Mouse (Mus musculus): Measurements from ENCODE around the gene Gm20388. TPM values are rescaled to one million over a fixed set of nuclear protein-coding genes. Genes with fewer than 3 reads are reported as not detected.
A peak's percentile ranks its signal among the peaks of the same experiment; 100 is the strongest.

The Gm20388 gene
- polyA plus RNA-seq, 1 experiment from 2014 or later, result not detected

DNA sequence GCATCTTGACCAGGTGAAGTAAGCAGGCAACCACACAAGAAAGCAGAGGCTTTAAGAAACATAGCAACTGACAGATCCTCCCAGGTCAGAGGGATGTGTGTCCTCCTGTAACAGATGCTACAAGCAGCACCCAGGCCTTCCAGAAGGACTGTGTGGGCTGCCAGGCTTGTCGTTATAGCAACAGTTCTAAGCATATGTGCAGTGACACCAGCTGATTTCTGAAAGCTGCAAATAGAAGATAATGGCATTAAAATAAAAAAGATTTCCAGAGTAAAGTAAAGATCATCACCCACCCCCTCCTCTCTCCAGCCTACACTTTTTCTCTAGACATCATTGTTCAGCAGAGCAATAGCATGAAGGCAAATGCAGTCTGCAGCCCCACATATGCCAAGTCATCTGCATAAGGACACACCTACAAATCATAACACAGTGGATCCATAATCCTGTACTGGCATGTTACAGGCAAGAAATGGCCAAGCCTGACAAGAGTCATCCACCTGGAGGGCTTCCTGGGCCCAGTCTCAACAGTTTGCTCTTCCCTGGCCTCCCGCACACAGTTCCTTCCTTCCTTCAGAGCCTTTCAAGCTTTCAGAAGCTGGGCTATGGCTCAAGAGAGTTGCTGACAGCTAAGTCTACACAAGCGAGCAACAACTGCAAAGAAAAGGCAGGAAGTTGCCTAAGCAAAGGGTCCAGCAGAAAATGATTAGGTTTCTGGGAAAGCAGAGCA lies 3021.4 kb downstream of the Gm20388 start:
- ATAC-seq (ENCODE audit: insufficient number of reproducible peaks, insufficient read depth, low FRiP score, low TSS enrichment), result no peak
- H3K4me2 ChIP-seq (replicated peaks), result no peak overlapping the region
- no peaks in the 10 kb centered on the region for H3K9me3 ChIP-seq
- H3K9ac ChIP-seq, result no peak overlapping the region; the same call in 1 of the 2 replicates
- H3K27me3 ChIP-seq, result no peaks in the 10 kb centered on the region
- WGBS, result 69% methylated on average over 3 of the region's 3 CpGs
- H3K4me3 ChIP-seq, result no peak overlapping the region
- peaks cover 16% of the 10 kb centered on the region; the same call in 1 of the 2 replicates for H3K4me1 ChIP-seq
- no peaks in the 10 kb centered on the region for H3K36me3 ChIP-seq
- no peak overlapping the region for H3K27ac ChIP-seq

- Histone ChIP-seq H3K36me3 (no peaks in the 10 kb centered on the region), H3K27me3 (no peaks in the 10 kb centered on the region), H3K9ac (no peak overlapping the region), H3K9me3 (no peaks in the 10 kb centered on the region), H3K4me2 (replicated peaks) (no peak overlapping the region), H3K27ac (no peak overlapping the region), H3K4me3 (no peak overlapping the region), H3K4me1 (peaks cover 19% of the 10 kb centered on the region)
- no peak for ATAC-seq (ENCODE audit: insufficient number of reproducible peaks, insufficient read depth, low FRiP score, low TSS enrichment)
- 90% methylated on average over 2 of the region's 2 CpGs for WGBS
These were observed 3021.9 kb downstream of the Gm20388 start for GRCm38 (mm10) chr8:122932561-122932959.

DNA sequence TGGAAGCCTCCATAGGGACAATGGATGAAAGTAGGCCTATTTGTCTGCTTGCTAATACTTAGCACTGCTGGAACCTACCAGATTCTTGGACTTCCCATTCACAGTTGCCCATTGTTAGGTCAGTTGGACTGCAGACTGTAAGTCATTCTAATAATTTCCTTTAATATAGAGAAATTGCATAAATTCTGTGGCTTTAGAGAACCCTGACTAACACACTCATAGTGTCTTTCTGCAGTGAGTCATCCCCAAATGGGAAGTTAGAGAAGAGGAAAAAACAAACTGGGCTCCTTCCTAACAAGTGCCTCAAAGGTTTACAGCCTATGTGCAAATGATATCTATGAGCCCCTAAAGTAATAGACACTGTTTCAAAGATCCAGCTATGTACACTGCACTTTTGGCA lies 3023.3 kb downstream of the Gm20388 start:
- no peaks in the 10 kb centered on the region for H3K27me3 ChIP-seq
- no peaks in the 10 kb centered on the region for H3K36me3 ChIP-seq
- ATAC-seq (ENCODE audit: insufficient number of reproducible peaks, insufficient read depth, low FRiP score, low TSS enrichment), result no peak
- H3K27ac ChIP-seq, result no peak overlapping the region
- no peak overlapping the region for H3K9ac ChIP-seq
- H3K9me3 ChIP-seq, result no peaks in the 10 kb centered on the region
- peaks cover 32% of the 10 kb centered on the region for H3K4me1 ChIP-seq
- H3K4me2 ChIP-seq (replicated peaks), result no peak overlapping the region
- no peak overlapping the region for H3K4me3 ChIP-seq

- Histone ChIP-seq H3K36me3 (no peaks in the 10 kb centered on the region), H3K4me2 (replicated peaks) (no peak overlapping the region), H3K4me1 (peaks cover 30% of the 10 kb centered on the region), H3K9me3 (no peaks in the 10 kb centered on the region), H3K27ac (no peak overlapping the region), H3K9ac (no peak overlapping the region), H3K27me3 (no peaks in the 10 kb centered on the region), H3K4me3 (no peak overlapping the region)
- WGBS, result 78% methylated on average over 1 of the region's 1 CpGs
- ATAC-seq (ENCODE audit: insufficient number of reproducible peaks, insufficient read depth, low FRiP score, low TSS enrichment), result no peak
These were observed 3024.5 kb downstream of the Gm20388 start for GRCm38 (mm10) chr8:122935118-122935517.

- peaks cover 27% of the 10 kb centered on the region for H3K4me1 ChIP-seq
- no peaks in the 10 kb centered on the region for H3K9me3 ChIP-seq
- no peaks in the 10 kb centered on the region for H3K27me3 ChIP-seq
- ATAC-seq (ENCODE audit: insufficient number of reproducible peaks, insufficient read depth, low FRiP score, low TSS enrichment), result no peak
- no peak overlapping the region for H3K27ac ChIP-seq
- H3K36me3 ChIP-seq, result no peaks in the 10 kb centered on the region
- no peak overlapping the region for H3K4me3 ChIP-seq
- no peak overlapping the region for H3K4me2 ChIP-seq (replicated peaks)
- H3K9ac ChIP-seq, result no peak overlapping the region
- WGBS, result 90% methylated on average over 3 of the region's 3 CpGs
These were observed 3025.3 kb downstream of the Gm20388 start for GRCm38 (mm10) chr8:122935912-122936311.

DNA sequence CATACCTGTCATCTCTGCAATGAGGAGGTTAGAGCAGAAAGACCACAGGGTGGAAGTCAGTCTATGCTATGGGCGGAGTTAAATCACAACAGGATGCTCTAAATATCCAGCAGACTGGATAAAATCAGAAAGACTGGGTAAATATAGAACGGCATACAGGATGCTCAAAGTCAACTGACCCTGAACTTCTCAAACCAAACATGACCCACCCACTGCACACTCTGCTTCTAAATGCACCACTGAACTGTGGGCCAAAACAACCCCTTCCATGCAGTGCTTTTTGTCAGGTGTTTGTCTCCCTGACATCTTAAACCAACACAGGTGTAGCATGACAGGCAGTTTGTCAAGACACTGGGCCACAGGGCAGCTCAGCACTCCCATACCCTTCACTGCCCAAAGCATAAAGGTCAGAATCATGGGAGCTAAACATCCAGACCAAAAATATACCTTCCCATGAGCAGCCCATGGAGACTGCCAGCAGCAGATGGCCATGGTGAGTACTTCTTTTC lies 3027.0 kb downstream of the Gm20388 start:
- no peak for ATAC-seq (ENCODE audit: insufficient number of reproducible peaks, insufficient read depth, low FRiP score, low TSS enrichment)
- Histone ChIP-seq H3K27me3 (no peaks in the 10 kb centered on the region), H3K4me3 (no peak overlapping the region), H3K4me1 (peaks cover 18% of the 10 kb centered on the region), H3K4me2 (replicated peaks) (no peak overlapping the region), H3K9ac (no peak overlapping the region), H3K9me3 (no peaks in the 10 kb centered on the region), H3K27ac (no peak overlapping the region), H3K36me3 (no peaks in the 10 kb centered on the region)
- WGBS, result 81% methylated on average over 2 of the region's 2 CpGs

DNA sequence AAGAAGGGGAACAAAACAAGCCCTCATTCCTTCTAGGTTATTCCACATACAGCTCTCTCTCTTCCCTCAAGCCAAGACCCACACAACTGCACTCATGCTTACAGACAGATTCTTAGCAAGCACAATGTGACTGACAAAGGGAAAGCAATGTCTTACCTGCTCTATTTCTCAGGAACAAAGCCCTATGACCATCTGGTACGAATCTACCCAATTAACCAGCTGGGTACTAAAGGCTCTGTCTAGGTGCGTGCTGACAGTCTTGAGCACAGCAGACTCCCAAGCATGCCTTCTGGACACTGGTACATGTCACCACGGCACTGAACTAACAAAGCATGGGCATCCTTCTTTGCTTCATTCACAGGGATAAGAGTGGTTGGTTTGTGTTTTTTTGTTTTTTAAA lies 3027.5 kb downstream of the Gm20388 start:
- Histone ChIP-seq H3K4me1 (peaks cover 16% of the 10 kb centered on the region), H3K36me3 (no peaks in the 10 kb centered on the region), H3K4me2 (replicated peaks) (no peak overlapping the region), H3K27ac (0 out of 2 replicates have a peak overlapping the region, but pooled peaks have one; percentile 12), H3K4me3 (no peak overlapping the region), H3K9me3 (no peaks in the 10 kb centered on the region), H3K27me3 (no peaks in the 10 kb centered on the region), H3K9ac (no peak overlapping the region)
- WGBS, result 58% methylated on average over 3 of the region's 3 CpGs
- no peak for ATAC-seq (ENCODE audit: insufficient number of reproducible peaks, insufficient read depth, low FRiP score, low TSS enrichment)

DNA sequence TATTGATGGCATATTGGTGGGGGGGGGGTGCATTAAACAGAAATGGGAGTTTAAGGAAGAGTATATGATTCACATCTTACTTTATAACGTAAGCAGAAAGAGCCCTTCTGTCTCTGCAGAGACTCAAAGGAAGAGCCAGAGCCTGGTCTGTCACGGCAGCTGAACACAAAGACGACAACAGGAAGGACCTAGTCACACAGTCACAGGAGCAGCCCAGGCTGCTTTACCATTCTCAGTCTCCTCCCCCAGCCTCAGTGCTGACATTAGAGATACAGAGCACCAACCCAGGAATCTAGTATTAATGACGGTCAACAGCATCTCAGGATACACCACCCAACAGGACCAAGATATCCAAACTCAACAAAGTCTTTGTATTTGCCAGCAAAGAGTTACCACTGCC lies 3027.9 kb downstream of the Gm20388 start:
- H3K4me1 ChIP-seq, result peaks cover 16% of the 10 kb centered on the region
- 0 out of 2 replicates have a peak overlapping the region, but pooled peaks have one; percentile 11 for H3K27ac ChIP-seq
- no peak for ATAC-seq (ENCODE audit: insufficient number of reproducible peaks, insufficient read depth, low FRiP score, low TSS enrichment)
- no peak overlapping the region for H3K4me2 ChIP-seq (replicated peaks)
- H3K9ac ChIP-seq, result no peak overlapping the region
- H3K4me3 ChIP-seq, result no peak overlapping the region
- H3K36me3 ChIP-seq, result no peaks in the 10 kb centered on the region
- H3K9me3 ChIP-seq, result no peaks in the 10 kb centered on the region
- H3K27me3 ChIP-seq, result no peaks in the 10 kb centered on the region
- WGBS, result 44% methylated on average over 4 of the region's 4 CpGs

- no peaks in the 10 kb centered on the region for H3K27me3 ChIP-seq
- H3K36me3 ChIP-seq, result no peaks in the 10 kb centered on the region
- no peak overlapping the region for H3K4me3 ChIP-seq
- no peak overlapping the region for H3K27ac ChIP-seq
- no peak overlapping the region for H3K9ac ChIP-seq
- H3K4me2 ChIP-seq (replicated peaks), result no peak overlapping the region
- ATAC-seq (ENCODE audit: insufficient number of reproducible peaks, insufficient read depth, low FRiP score, low TSS enrichment), result peak; percentile 69; the same call in 1 of the 2 replicates
- H3K4me1 ChIP-seq, result peaks cover 9% of the 10 kb centered on the region
- 82% methylated on average over 9 of the region's 9 CpGs for WGBS
- no peaks in the 10 kb centered on the region for H3K9me3 ChIP-seq
These were observed 3032.4 kb downstream of the Gm20388 start for GRCm38 (mm10) chr8:122942803-122943713.

DNA sequence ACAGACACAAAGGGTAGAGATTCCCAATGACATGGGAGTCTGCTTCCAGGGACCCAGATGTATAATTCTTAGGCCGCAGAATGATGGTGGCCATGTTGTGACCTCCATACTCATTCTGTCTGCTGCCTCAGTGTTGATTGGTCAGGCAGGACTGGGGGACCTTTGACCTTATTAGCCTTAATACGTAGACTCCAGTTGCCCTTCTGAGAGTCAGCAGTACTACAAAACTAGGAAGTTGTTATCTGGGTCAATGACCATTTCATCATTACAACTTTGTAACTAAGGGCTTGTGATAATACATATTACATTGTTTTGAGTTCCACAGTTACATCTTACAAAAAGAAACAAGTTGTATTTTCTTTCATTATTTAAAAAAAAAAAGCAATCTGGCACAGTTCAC lies 3035.1 kb downstream of the Gm20388 start:
- H3K4me2 ChIP-seq (replicated peaks), result no peak overlapping the region
- H3K27me3 ChIP-seq, result no peaks in the 10 kb centered on the region
- H3K27ac ChIP-seq, result no peak overlapping the region
- peaks cover 4% of the 10 kb centered on the region; the same call in 1 of the 2 replicates for H3K4me1 ChIP-seq
- H3K36me3 ChIP-seq, result no peaks in the 10 kb centered on the region
- no peaks in the 10 kb centered on the region for H3K9me3 ChIP-seq
- no peak overlapping the region for H3K9ac ChIP-seq
- no peak for ATAC-seq (ENCODE audit: insufficient number of reproducible peaks, insufficient read depth, low FRiP score, low TSS enrichment)
- WGBS, result 65% methylated on average over 2 of the region's 2 CpGs
- no peak overlapping the region for H3K4me3 ChIP-seq

DNA sequence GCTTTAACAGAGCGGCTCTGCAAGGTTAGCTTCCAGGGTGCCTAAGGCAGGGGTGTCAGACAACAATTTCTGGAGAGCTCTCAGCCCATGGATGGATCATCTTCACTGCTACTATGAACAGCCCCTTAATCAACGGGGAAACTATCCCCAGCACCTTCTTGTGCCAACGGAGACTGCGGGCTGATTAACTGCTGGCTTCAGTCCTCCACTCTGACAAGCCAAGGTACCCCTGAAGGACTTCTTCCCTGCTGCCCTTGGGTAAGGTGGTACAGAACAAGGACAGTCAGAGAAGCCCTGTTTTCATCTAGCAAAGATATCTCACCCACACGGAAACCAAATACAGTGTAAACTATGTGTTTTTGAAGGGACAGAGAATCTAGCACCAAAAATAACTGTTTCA lies 3039.1 kb downstream of the Gm20388 start:
- no peak for ATAC-seq (ENCODE audit: insufficient number of reproducible peaks, insufficient read depth, low FRiP score, low TSS enrichment)
- Histone ChIP-seq H3K4me1 (peaks cover 4% of the 10 kb centered on the region; the same call in 1 of the 2 replicates), H3K27ac (no peak overlapping the region), H3K36me3 (no peaks in the 10 kb centered on the region), H3K27me3 (no peaks in the 10 kb centered on the region), H3K4me2 (replicated peaks) (no peak overlapping the region), H3K9ac (no peak overlapping the region), H3K4me3 (no peak overlapping the region), H3K9me3 (no peaks in the 10 kb centered on the region)
- 83% methylated on average over 5 of the region's 5 CpGs for WGBS
